Mouse (Mus musculus): ENCODE measurements around the gene Gcdh.

DNA sequence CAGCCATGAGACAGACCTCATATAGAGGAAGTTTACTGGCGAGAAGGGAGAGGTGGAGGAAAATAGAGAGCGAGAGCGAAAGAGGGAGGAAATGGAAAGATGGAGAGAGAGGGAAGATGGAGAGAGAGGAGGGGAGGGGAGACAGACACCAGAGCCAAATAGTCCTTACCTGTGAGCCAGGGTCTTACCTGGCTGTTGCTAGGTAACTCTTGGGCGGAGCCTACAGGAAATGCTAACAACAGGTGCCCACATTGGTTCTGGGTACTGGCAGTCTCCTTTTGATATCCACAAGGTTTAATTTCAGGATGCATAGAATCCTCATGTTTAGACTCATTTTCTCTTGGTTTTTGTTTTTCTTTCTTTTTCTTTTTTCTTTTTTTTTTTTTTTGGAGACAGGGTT is 20.7 kb downstream of the Gcdh start:
- TF ChIP-seq CTCF (IDR thresholded peaks at IDR 0.05; ENCODE audit: low read depth) (no peak), EP300 (optimal IDR thresholded peaks at IDR 0.05) (no peak)
